Mouse (Mus musculus): ENCODE data around the gene 1700067K01Rik. TPM values are rescaled to one million over a fixed set of nuclear protein-coding genes. Genes with fewer than 3 reads are reported as not detected.

The 1700067K01Rik gene
- polyA plus RNA-seq, 1 experiment from 2014 or later: 1.1 TPM

- ATAC-seq (ENCODE audit: low FRiP score, low TSS enrichment): no peak
- Histone ChIP-seq H3K9me3 (ENCODE audit: low read length) (no peaks in the 10 kb centered on the region), H3K27ac (ENCODE audit: low read length) (no peak overlapping the region), H3K9ac (replicated peaks; ENCODE audit: low read length) (no peak overlapping the region), H3K27me3 (ENCODE audit: insufficient read depth, low read length) (peaks cover 33% of the 10 kb centered on the region), H3K4me1 (ENCODE audit: insufficient read depth, low read length) (peaks cover 34% of the 10 kb centered on the region), H3K36me3 (ENCODE audit: insufficient read depth, low read length) (no peaks in the 10 kb centered on the region), H3K4me3 (ENCODE audit: low read length) (no peak overlapping the region), H3K4me2 (replicated peaks; ENCODE audit: low read depth, low read length) (no peak overlapping the region)
- 26% methylated on average over 7 of the region's 7 CpGs for WGBS
Observed at GRCm38 (mm10) chr8:84008362-84008761, 7.1 kb downstream of the 1700067K01Rik start.

DNA sequence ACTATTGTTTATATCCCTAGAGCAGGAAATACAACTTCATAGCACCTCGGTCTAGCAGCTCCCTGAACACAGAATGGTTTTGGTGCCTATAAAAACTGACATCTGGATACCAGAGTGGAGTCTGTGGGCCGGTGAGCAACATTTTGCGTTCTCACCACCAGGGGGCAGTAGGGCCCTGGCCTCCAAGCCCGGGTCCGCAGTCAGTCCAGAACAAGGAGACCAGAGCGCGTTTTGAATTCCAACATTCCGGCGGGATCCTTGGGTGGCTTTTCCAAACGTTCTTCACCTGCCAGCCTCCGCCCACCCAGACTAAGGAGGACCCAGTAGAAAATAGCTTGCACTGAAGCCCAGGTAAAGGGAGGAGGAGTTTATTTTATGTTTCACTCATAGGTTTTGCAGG is 8.6 kb downstream of the 1700067K01Rik start:
- no peaks in the 10 kb centered on the region for H3K9me3 ChIP-seq (ENCODE audit: low read length)
- no peak overlapping the region for H3K27ac ChIP-seq (ENCODE audit: low read length)
- H3K4me2 ChIP-seq (replicated peaks; ENCODE audit: low read depth, low read length): peak overlapping the region; percentile 82
- no peak overlapping the region for H3K9ac ChIP-seq (replicated peaks; ENCODE audit: low read length)
- 0 out of 2 replicates have a peak overlapping the region, but pooled peaks have one; percentile 59 for H3K4me3 ChIP-seq (ENCODE audit: low read length)
- H3K4me1 ChIP-seq (ENCODE audit: insufficient read depth, low read length): peaks cover 29% of the 10 kb centered on the region
- H3K36me3 ChIP-seq (ENCODE audit: insufficient read depth, low read length): no peaks in the 10 kb centered on the region
- WGBS: 2% methylated on average over 11 of the region's 11 CpGs
- H3K27me3 ChIP-seq (ENCODE audit: insufficient read depth, low read length): peaks cover 36% of the 10 kb centered on the region
- peak; percentile 43; the same call in 1 of the 2 replicates for ATAC-seq (ENCODE audit: low FRiP score, low TSS enrichment)

GRCm38 (mm10) chr8:84010625-84011611 is 9.6 kb downstream of the 1700067K01Rik start:
- peak; percentile 26; the same call in 1 of the 2 replicates for ATAC-seq (ENCODE audit: low FRiP score, low TSS enrichment)
- Histone ChIP-seq H3K4me3 (ENCODE audit: low read length) (peak overlapping the region; percentile 59), H3K36me3 (ENCODE audit: insufficient read depth, low read length) (no peaks in the 10 kb centered on the region), H3K4me2 (replicated peaks; ENCODE audit: low read depth, low read length) (peak overlapping the region; percentile 82), H3K9me3 (ENCODE audit: low read length) (no peaks in the 10 kb centered on the region), H3K9ac (replicated peaks; ENCODE audit: low read length) (peak overlapping the region; percentile 59), H3K27me3 (ENCODE audit: insufficient read depth, low read length) (peaks cover 36% of the 10 kb centered on the region), H3K4me1 (ENCODE audit: insufficient read depth, low read length) (peaks cover 25% of the 10 kb centered on the region), H3K27ac (ENCODE audit: low read length) (no peak overlapping the region)
- under 1% methylated on average over 80 of the region's 83 CpGs for WGBS

DNA sequence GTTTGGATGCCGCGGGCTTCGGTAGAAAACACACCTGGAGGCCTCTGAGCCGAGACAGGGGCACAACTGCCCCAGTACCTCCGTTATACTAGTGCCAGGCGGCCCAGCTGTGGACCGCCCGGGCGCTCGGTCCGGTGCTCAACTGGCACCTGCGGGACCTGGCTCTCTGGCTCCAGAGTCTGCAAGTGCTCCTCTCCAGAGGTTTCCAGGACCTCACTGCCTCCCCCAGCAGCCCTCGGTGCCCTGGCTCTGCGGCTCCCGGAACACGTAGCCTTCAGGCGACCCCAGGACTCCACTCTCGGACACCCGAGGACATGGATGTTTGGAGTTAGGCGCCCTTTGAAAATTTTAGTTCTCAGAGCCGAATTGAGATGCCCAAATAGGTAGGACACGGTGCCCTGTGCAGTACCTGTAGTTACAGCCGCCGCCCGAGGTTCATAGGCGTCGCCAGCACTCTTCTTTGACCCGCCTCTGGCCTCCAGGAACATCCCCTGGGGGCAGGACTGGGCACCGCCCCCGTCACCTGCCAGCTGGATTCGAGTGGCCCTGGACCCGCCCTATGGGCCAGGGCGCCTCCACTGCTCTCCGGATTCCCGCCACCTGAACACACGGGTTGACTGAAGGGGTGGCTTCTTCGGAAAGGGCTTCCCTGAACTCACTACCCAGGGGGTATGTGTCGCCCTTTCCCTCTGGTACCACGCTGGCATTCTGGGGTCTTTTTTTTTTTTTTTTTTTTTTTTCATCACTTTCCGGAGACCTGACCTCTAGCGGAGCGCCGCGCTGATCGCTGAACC is 10.6 kb downstream of the 1700067K01Rik start, which contains the start of gene 2210011C24Rik:
TSS of gene 2210011C24Rik (minus strand) at position 467 of the 794 bp plus-strand sequence.
- Histone ChIP-seq H3K9ac (replicated peaks; ENCODE audit: low read length) (peak within 1 kb of the TSS; percentile 59), H3K4me3 (ENCODE audit: low read length) (peak within 1 kb of the TSS; percentile 59), H3K27me3 (ENCODE audit: insufficient read depth, low read length) (peaks cover 36% of the 10 kb centered on the region), H3K4me2 (replicated peaks; ENCODE audit: low read depth, low read length) (peak within 1 kb of the TSS; percentile 82), H3K27ac (ENCODE audit: low read length) (peak within 1 kb of the TSS; percentile 27; the same call in 1 of the 2 replicates), H3K36me3 (ENCODE audit: insufficient read depth, low read length) (no peaks in the 10 kb centered on the region), H3K4me1 (ENCODE audit: insufficient read depth, low read length) (peaks cover 25% of the 10 kb centered on the region), H3K9me3 (ENCODE audit: low read length) (no peaks in the 10 kb centered on the region)
- peak; percentile 66 for ATAC-seq (ENCODE audit: low FRiP score, low TSS enrichment)
- WGBS: under 1% methylated on average over 45 of the region's 45 CpGs

DNA sequence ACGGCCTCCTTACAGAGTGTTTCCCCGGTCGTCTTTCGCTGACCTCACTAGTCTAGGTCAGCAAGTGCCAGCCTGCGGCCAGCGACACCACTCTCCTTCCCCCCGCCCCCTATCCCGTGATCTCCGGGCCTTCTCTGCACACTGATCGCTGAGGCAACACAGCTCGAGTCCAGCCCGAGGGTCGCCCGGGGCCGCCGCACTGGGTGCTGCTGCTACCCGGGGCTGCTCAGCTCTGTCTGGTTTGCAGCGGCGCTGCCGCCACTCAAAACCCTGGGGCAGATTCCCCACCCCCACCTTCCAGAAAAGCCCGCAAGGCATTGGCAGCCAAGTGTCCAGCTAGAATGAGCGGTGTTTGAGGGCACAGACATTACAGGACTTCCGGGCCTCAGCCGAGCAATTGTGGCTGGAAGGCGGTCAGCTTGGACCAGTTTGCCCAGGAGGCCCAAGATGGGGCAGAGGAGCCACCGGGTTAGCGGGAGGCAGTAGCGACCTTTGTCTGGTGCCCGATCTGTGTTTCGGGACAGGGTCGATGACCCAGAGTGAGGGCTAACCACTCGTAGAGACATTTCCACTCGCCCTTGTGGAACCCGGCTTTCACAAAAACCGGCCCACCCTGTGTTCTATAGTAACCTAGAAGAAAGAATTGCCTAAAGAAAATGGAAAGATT is 11.3 kb downstream of the 1700067K01Rik start:
- H3K9me3 ChIP-seq (ENCODE audit: low read length): no peaks in the 10 kb centered on the region

DNA sequence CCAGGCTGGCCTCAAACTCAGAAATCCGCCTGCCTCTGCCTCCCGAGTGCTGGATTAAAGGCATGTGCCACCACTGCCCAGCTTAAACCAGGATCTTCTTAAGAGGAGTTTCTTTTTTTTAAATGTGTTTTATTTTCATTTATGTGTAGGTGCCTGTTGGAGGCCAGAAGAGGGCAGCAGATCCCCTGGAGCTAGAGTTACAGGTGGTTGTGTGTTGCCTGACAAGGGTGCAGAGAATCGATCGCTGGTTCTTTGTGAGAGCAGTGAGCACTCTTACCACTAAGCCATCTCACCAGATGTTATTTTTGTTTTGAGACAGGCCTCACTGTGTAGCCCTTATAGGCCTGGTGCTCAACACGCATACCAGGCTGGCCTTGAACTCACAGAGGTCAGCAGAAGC is 14.5 kb downstream of the 1700067K01Rik start:
- Histone ChIP-seq H3K9ac (replicated peaks; ENCODE audit: low read length) (no peak overlapping the region), H3K27ac (ENCODE audit: low read length) (no peak overlapping the region), H3K4me3 (ENCODE audit: low read length) (no peak overlapping the region), H3K4me2 (replicated peaks; ENCODE audit: low read depth, low read length) (no peak overlapping the region), H3K36me3 (ENCODE audit: insufficient read depth, low read length) (no peaks in the 10 kb centered on the region), H3K4me1 (ENCODE audit: insufficient read depth, low read length) (peaks cover 16% of the 10 kb centered on the region), H3K27me3 (ENCODE audit: insufficient read depth, low read length) (peaks cover 27% of the 10 kb centered on the region), H3K9me3 (ENCODE audit: low read length) (no peaks in the 10 kb centered on the region)
- ATAC-seq (ENCODE audit: low FRiP score, low TSS enrichment): no peak
- WGBS: 92% methylated on average over 5 of the region's 5 CpGs

More for the DNA sequence above, 11.3 kb downstream of the 1700067K01Rik start:
- peak overlapping the region; percentile 59 for H3K4me3 ChIP-seq (ENCODE audit: low read length)
- peak overlapping the region; percentile 82 for H3K4me2 ChIP-seq (replicated peaks; ENCODE audit: low read depth, low read length)
- peaks cover 25% of the 10 kb centered on the region for H3K4me1 ChIP-seq (ENCODE audit: insufficient read depth, low read length)
- H3K27me3 ChIP-seq (ENCODE audit: insufficient read depth, low read length): peaks cover 36% of the 10 kb centered on the region
- H3K27ac ChIP-seq (ENCODE audit: low read length): peak overlapping the region; percentile 27; the same call in 1 of the 2 replicates
- peak overlapping the region; percentile 59 for H3K9ac ChIP-seq (replicated peaks; ENCODE audit: low read length)
- H3K36me3 ChIP-seq (ENCODE audit: insufficient read depth, low read length): no peaks in the 10 kb centered on the region
- WGBS: 8% methylated on average over 35 of the region's 35 CpGs
- ATAC-seq (ENCODE audit: low FRiP score, low TSS enrichment): peak; percentile 49

DNA sequence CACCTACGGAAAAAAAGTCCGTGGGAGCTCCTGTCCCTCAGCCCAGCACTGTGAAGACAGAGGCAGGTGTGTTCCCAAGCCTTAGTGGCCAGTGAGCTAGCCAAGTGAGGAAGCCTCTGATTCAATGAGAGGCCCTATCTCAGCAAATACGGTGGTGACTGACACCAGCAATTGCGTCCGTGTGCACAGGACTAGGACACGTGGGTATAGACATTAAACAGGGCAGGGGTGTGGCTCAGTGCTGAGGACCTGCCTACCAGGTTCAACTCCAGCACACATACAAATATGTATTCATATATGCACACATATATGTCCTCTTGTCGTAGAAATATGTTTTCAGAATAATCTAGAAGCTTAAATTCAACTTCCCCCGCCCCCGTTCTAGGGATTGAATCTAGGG is 18.4 kb downstream of the 1700067K01Rik start:
- H3K4me1 ChIP-seq (ENCODE audit: insufficient read depth, low read length): peaks cover 32% of the 10 kb centered on the region
- H3K36me3 ChIP-seq (ENCODE audit: insufficient read depth, low read length): no peaks in the 10 kb centered on the region
- no peak for ATAC-seq (ENCODE audit: low FRiP score, low TSS enrichment)
- no peak overlapping the region for H3K4me2 ChIP-seq (replicated peaks; ENCODE audit: low read depth, low read length)
- H3K4me3 ChIP-seq (ENCODE audit: low read length): no peak overlapping the region
- H3K27ac ChIP-seq (ENCODE audit: low read length): no peak overlapping the region
- 0 out of 2 replicates have a peak, but pooled peaks cover 3% of the 10 kb centered on the region for H3K27me3 ChIP-seq (ENCODE audit: insufficient read depth, low read length)
- 79% methylated on average over 9 of the region's 9 CpGs for WGBS
- no peaks in the 10 kb centered on the region for H3K9me3 ChIP-seq (ENCODE audit: low read length)
- no peak overlapping the region for H3K9ac ChIP-seq (replicated peaks; ENCODE audit: low read length)

DNA sequence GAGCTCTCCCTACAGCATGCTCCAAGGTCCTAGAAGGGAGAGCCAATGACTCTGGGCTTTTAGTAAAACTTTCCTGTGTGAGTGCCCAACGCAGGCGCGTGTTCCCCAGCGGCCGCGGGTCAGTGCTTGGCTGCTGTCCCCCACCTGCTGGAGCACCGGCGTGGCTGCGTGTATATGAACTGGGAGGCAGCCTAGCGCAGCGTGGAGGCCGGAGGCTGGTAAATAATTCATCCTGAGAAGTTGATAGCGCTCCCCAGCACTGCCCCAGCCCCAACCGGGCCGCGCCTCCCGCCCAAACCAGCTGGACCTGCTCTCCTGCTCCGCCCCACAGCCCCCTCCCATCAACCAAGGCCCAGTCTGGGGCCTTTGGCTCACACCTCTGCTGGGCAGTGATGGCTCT is 19.8 kb downstream of the 1700067K01Rik start, which contains the start of gene Palm3:
TSS of gene Palm3 (plus strand) at position 376 of the 400 bp plus-strand sequence.
- Histone ChIP-seq H3K4me1 (ENCODE audit: insufficient read depth, low read length) (peaks cover 42% of the 10 kb centered on the region), H3K36me3 (ENCODE audit: insufficient read depth, low read length) (no peaks in the 10 kb centered on the region), H3K4me2 (replicated peaks; ENCODE audit: low read depth, low read length) (peak within 1 kb of the TSS; percentile 61), H3K27ac (ENCODE audit: low read length) (peak within 1 kb of the TSS; percentile 91), H3K9ac (replicated peaks; ENCODE audit: low read length) (peak within 1 kb of the TSS; percentile 74), H3K27me3 (ENCODE audit: insufficient read depth, low read length) (0 out of 2 replicates have a peak, but pooled peaks cover 3% of the 10 kb centered on the region), H3K4me3 (ENCODE audit: low read length) (peak within 1 kb of the TSS; percentile 44), H3K9me3 (ENCODE audit: low read length) (no peaks in the 10 kb centered on the region)
- WGBS: 4% methylated on average over 18 of the region's 18 CpGs
- peak; percentile 91 for ATAC-seq (ENCODE audit: low FRiP score, low TSS enrichment)

DNA sequence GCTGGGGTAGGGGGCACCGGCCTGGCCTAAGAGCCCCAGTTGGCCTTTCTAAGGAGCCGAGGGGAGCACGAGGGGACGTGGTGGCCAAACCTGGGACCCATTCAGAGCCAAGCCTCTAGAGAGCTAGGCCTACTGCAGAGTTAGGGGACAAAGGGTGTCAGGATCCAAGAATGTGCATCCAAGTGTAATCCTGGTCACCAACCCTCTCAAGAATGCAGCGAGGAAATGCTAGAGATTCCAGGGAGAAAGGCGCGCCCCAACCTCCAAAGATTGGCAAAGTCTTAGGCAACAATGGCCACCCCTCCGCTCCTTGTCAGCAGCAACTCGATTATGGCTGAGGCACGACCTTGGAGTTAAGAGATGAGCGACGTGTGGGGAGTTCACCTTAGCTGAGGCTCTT is 20.3 kb downstream of the 1700067K01Rik start:
- H3K27ac ChIP-seq (ENCODE audit: low read length): peak overlapping the region; percentile 91
- peak; percentile 9 for ATAC-seq (ENCODE audit: low FRiP score, low TSS enrichment)
- peak overlapping the region; percentile 74 for H3K9ac ChIP-seq (replicated peaks; ENCODE audit: low read length)
- H3K4me2 ChIP-seq (replicated peaks; ENCODE audit: low read depth, low read length): peak overlapping the region; percentile 61
- H3K9me3 ChIP-seq (ENCODE audit: low read length): no peaks in the 10 kb centered on the region
- peaks cover 3% of the 10 kb centered on the region; the same call in 1 of the 2 replicates for H3K27me3 ChIP-seq (ENCODE audit: insufficient read depth, low read length)
- peak overlapping the region; percentile 44 for H3K4me3 ChIP-seq (ENCODE audit: low read length)
- 32% methylated on average over 12 of the region's 12 CpGs for WGBS
- no peaks in the 10 kb centered on the region for H3K36me3 ChIP-seq (ENCODE audit: insufficient read depth, low read length)
- H3K4me1 ChIP-seq (ENCODE audit: insufficient read depth, low read length): peaks cover 46% of the 10 kb centered on the region
